Mouse (Mus musculus) left cerebral cortex, adult 11 months (tissue): ENCODE data around the gene Ncam2.

ENCODE experiments used
- DNase-seq: peaks from one replicate; pipeline ENCODE4 v3.0.0; 2022; ENCODE audit warnings: low spot score

Ncam2 gene

GRCm38 (mm10) chr16:81651550-81651949, 451.1 kb downstream of the Ncam2 start:
- DNase-seq: no peak

GRCm38 (mm10) chr16:81656550-81656949, 456.1 kb downstream of the Ncam2 start:
- no peak for DNase-seq

DNA sequence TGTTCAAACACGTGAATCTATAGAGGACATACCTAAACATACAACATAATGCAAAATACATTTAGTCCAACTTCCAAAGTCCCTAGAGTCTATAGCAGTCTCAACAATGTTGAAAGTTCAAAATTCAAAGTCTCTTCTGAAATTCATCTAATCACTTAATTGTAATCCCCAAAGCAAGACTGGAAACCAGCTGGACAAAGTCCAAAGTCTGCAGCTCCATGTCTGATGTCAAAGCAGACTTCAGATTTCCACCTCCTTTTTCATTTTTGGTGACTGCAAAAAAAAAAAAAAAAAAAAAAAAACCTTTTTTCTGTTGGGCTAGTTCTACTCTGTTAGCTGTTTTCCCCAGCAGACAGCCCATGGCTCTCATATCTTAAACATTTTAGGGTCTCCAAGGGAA, 473.4 kb downstream of the Ncam2 start:
- DNase-seq: no peak

- DNase-seq: no peak
Measured at GRCm38 (mm10) chr16:81675546-81675945, 475.0 kb downstream of the Ncam2 start.
